Mouse (Mus musculus): ENCODE results near the gene Met.

- TF ChIP-seq EP300 (IDR thresholded peaks at IDR 0.05) (no peak), CTCF (IDR thresholded peaks at IDR 0.05) (no peak)
These were observed 97.7 kb downstream of the Met start for GRCm38 (mm10) chr6:17561347-17561746.

Measured in lung, postnatal 0 days (tissue).